ENCODE assay signal across 9 mouse cellular contexts in genomic region chr5:90908983-90909382, GRCm38 (mm10). TPM values are rescaled to one million over a fixed set of nuclear protein-coding genes. Genes with fewer than 3 reads are reported as not detected.
DNase-seq lines count a peak whose midpoint lies in the region; ATAC-seq and TF ChIP-seq lines count a peak whose summit lies in the region.
"Had no signal": no experiment of that assay in that cellular context is flagged by ENCODE, and none has a peak within 500 bp of the region (broad histone marks: within the 10 kb centered on the region; RNA-seq: fewer than 3 reads in every experiment).

No protein-coding gene starts in this region.

- no peak overlapping the region for H3K9ac ChIP-seq in ES-Bruce4 (ENCODE audit: low read depth, poor library complexity, severe bottlenecking)
- H3K9ac ChIP-seq in intestine, embryonic 16.5 days (ENCODE audit: low read depth, low read length), result no peak overlapping the region
- H3K9ac ChIP-seq: heart, embryonic 13.5 days had no signal

- peak; percentile 76 for TF ChIP-seq CTCF in ES-Bruce4 (IDR thresholded peaks at IDR 0.05; ENCODE audit: low read depth, low read length)

- no peaks in the 10 kb centered on the region for H3K27me3 ChIP-seq in ES-Bruce4 (ENCODE audit: control insufficient read depth, insufficient read depth, low read length, poor library complexity, severe bottlenecking)
- no peaks in the 10 kb centered on the region; the same call in 1 of the 2 replicates for H3K27me3 ChIP-seq in intestine, embryonic 16.5 days (replicated peaks; ENCODE audit: control insufficient read depth, insufficient read depth, low read length)
- peaks cover 17% of the 10 kb centered on the region for H3K27me3 ChIP-seq in limb, embryonic 10.5 days (ENCODE audit: low read depth, poor library complexity, severe bottlenecking)

- H3K9me3 ChIP-seq in ES-Bruce4 (replicated peaks; ENCODE audit: control insufficient read depth, insufficient read depth, low read length, poor library complexity, severe bottlenecking), result no peaks in the 10 kb centered on the region
- no peaks in the 10 kb centered on the region for H3K9me3 ChIP-seq in intestine, embryonic 16.5 days (ENCODE audit: control insufficient read depth, low read length)
- H3K9me3 ChIP-seq in limb, embryonic 10.5 days (replicated peaks), result no peaks in the 10 kb centered on the region
- H3K9me3 ChIP-seq: heart, embryonic 13.5 days had no signal

- no peak overlapping the region for H3K4me3 ChIP-seq in ES-Bruce4 (ENCODE audit: low read depth, low read length)
- H3K4me3 ChIP-seq in intestine, embryonic 16.5 days (ENCODE audit: low read length), result no peak overlapping the region
- H3K4me3 ChIP-seq in limb, embryonic 10.5 days, result no peak overlapping the region
- H3K4me3 ChIP-seq: heart, embryonic 13.5 days had no signal

- peak; percentile 86 for DNase-seq in 416B (ENCODE audit: low read depth)
- peak; percentile 60 for DNase-seq in c-Kit-positive CD71-positive TER-119-positive erythroid progenitor cells, embryonic 14.5 days (ENCODE audit: low spot score)
- peak; percentile 65 for DNase-seq in forelimb bud, embryonic 11.5 days (ENCODE audit: low read depth, low spot score)
- peak; percentile 76 for DNase-seq in limb, embryonic 10.5 days (ENCODE audit: low spot score)
- peak; percentile 13 for DNase-seq in urinary bladder, postnatal 10 days (ENCODE audit: low spot score)

- no peaks in the 10 kb centered on the region for H3K36me3 ChIP-seq in ES-Bruce4 (ENCODE audit: control insufficient read depth, insufficient read depth, low read length, poor library complexity, severe bottlenecking)
- H3K36me3 ChIP-seq in intestine, embryonic 16.5 days (ENCODE audit: control insufficient read depth, insufficient read depth, low read length), result no peaks in the 10 kb centered on the region
- H3K36me3 ChIP-seq in limb, embryonic 10.5 days, result no peaks in the 10 kb centered on the region
- H3K36me3 ChIP-seq: heart, embryonic 13.5 days had no signal

- no peak for TF ChIP-seq EP300 in ES-Bruce4 (IDR thresholded peaks at IDR 0.05; ENCODE audit: insufficient read depth, low read depth, low read length)

- no peak for TF ChIP-seq POLR2A in ES-Bruce4 (IDR thresholded peaks at IDR 0.05; ENCODE audit: insufficient read depth, low read length)

- H3K4me2 ChIP-seq in intestine, embryonic 16.5 days (ENCODE audit: low read depth, low read length), result no peak overlapping the region
- H3K4me2 ChIP-seq: heart, embryonic 13.5 days had no signal

- WGBS in intestine, embryonic 16.5 days, result 0% methylated on average over 2 of the region's 2 CpGs
- 3% methylated on average over 2 of the region's 2 CpGs for WGBS in limb, embryonic 10.5 days

- H3K27ac ChIP-seq in ES-Bruce4 (ENCODE audit: insufficient read depth, low read length), result no peak overlapping the region
- H3K27ac ChIP-seq in intestine, embryonic 16.5 days (ENCODE audit: low read length), result no peak overlapping the region
- no peak overlapping the region for H3K27ac ChIP-seq in limb, embryonic 10.5 days
- H3K27ac ChIP-seq: heart, embryonic 13.5 days had no signal

- peak; percentile 48; the same call in 1 of the 2 replicates for ATAC-seq in intestine, embryonic 16.5 days
- peak; percentile 90; the same call in 1 of the 2 replicates for ATAC-seq in monocyte, adult 5-6 weeks (replicated peaks; ENCODE audit: insufficient number of reproducible peaks, low FRiP score, low TSS enrichment, poor library complexity, severe bottlenecking)

- H3K4me1 ChIP-seq in ES-Bruce4 (ENCODE audit: control insufficient read depth, insufficient read depth, low read length), result no peaks in the 10 kb centered on the region
- no peaks in the 10 kb centered on the region for H3K4me1 ChIP-seq in intestine, embryonic 16.5 days (ENCODE audit: control insufficient read depth, insufficient read depth, low read length)
- no peaks in the 10 kb centered on the region for H3K4me1 ChIP-seq in limb, embryonic 10.5 days
- H3K4me1 ChIP-seq: heart, embryonic 13.5 days had no signal

RNA-seq across cellular contexts. Expression of gene Cxcl2, which starts 5.3 kb away (rescaled TPM):
- polyA plus RNA-seq in ES-Bruce4 (2011; ENCODE audit: insufficient read depth, insufficient read length, low read depth, missing spikeins), result not detected in 2 replicates
- not detected in 2 replicates for polyA plus RNA-seq in intestine, embryonic 16.5 days (2015; fragmentation: Nextera tagmentation; extraction: Ambion mirVana)
- not detected in 2 replicates for polyA plus RNA-seq in limb, embryonic 10.5 days (2016; fragmentation: Nextera tagmentation; extraction: Ambion mirVana)
- 33.2 to 79.5 TPM (median 56.2 TPM) in 3 replicates for total RNA-seq in monocyte, adult 5-6 weeks (2017)
- polyA plus RNA-seq: heart, embryonic 13.5 days had no signal

RNA-seq across cellular contexts. Expression of gene Cxcl1, which starts 17.9 kb away (rescaled TPM):
- polyA plus RNA-seq in ES-Bruce4 (2011; ENCODE audit: insufficient read depth, insufficient read length, low read depth, missing spikeins), result not detected in 2 replicates
- 0.73 and 0.76 TPM in 2 replicates for polyA plus RNA-seq in intestine, embryonic 16.5 days (2015; fragmentation: Nextera tagmentation; extraction: Ambion mirVana)
- 0.16 and 0.64 TPM in 2 replicates for polyA plus RNA-seq in limb, embryonic 10.5 days (2016; fragmentation: Nextera tagmentation; extraction: Ambion mirVana)
- 1.4 TPM in 1 of 3 replicates, not detected in the others for total RNA-seq in monocyte, adult 5-6 weeks (2017)

RNA-seq across cellular contexts. Expression of gene Mthfd2l, which starts 21.9 kb away (rescaled TPM):
- polyA plus RNA-seq in ES-Bruce4 (2011; ENCODE audit: insufficient read depth, insufficient read length, low read depth, missing spikeins), result 9.8 TPM in 2 replicates
- polyA plus RNA-seq in intestine, embryonic 16.5 days (2015; fragmentation: Nextera tagmentation; extraction: Ambion mirVana), result 31.1 and 33.1 TPM in 2 replicates
- 50.2 and 59.0 TPM in 2 replicates for polyA plus RNA-seq in limb, embryonic 10.5 days (2016; fragmentation: Nextera tagmentation; extraction: Ambion mirVana)
- 7.7 to 11.1 TPM (median 9.7 TPM) in 3 replicates for total RNA-seq in monocyte, adult 5-6 weeks (2017)

Comparison
In these comparisons a context has a peak if more than half of its experiments do, and no peak if none do; other contexts are left out.
1. DNase-seq: peak in every context shown above with its lines; median percentile 86 in 416B; 76 in limb, embryonic 10.5 days; 65 in forelimb bud, embryonic 11.5 days; 60 in c-Kit-positive CD71-positive TER-119-positive erythroid progenitor cells, embryonic 14.5 days; 13 in urinary bladder, postnatal 10 days.